Mouse (Mus musculus) stomach, embryonic 16.5 days (tissue): ENCODE results near the gene Syt2. TPM values are rescaled to one million over a fixed set of nuclear protein-coding genes. Genes with fewer than 3 reads are reported as not detected.

Experiments used
- ATAC-seq: fragments of 200-750 bp; cut with Nextera tagmentation; 2 replicates; pipeline ENCODE4 v1.8.0; 2017; ENCODE audit warnings: moderate number of reproducible peaks, moderate TSS enrichment; ENCODE audit not compliant: insufficient read depth, low FRiP score
- H3K27ac ChIP-seq: fragments of 300-500 bp; sonication (generic); 2 replicates; pipeline ENCODE4 v1.5.1; 2014; ENCODE audit warnings: low read length
- H3K27me3 ChIP-seq: fragments of 300-500 bp; sonication (generic); 2 replicates; pipeline ENCODE4 v1.6.1; 2014; ENCODE audit warnings: low read length, control low read depth, mixed read lengths; ENCODE audit not compliant: control insufficient read depth, insufficient read depth
- H3K36me3 ChIP-seq: fragments of 300-500 bp; sonication (generic); 2 replicates; pipeline ENCODE4 v1.6.1; 2014; ENCODE audit warnings: low read length; ENCODE audit not compliant: control insufficient read depth, insufficient read depth
- H3K4me1 ChIP-seq: fragments of 300-500 bp; sonication (generic); 2 replicates; pipeline ENCODE4 v1.6.1; 2014; ENCODE audit warnings: low read length, control low read depth, mixed read lengths; ENCODE audit not compliant: control insufficient read depth, insufficient read depth
- H3K4me2 ChIP-seq: fragments of 300-500 bp; sonication (generic); 2 replicates; pipeline ENCODE4 v1.6.1; 2014; ENCODE audit warnings: low read depth, low read length, mixed read lengths
- H3K4me3 ChIP-seq: fragments of 300-500 bp; sonication (generic); replicated peaks from 2 replicates; pipeline ENCODE4 v1.5.1; 2014; ENCODE audit warnings: mild to moderate bottlenecking, low read length
- H3K9ac ChIP-seq: fragments of 300-500 bp; sonication (generic); 2 replicates; pipeline ENCODE4 v1.6.1; 2014; ENCODE audit warnings: low read length
- H3K9me3 ChIP-seq: fragments of 300-500 bp; sonication (generic); replicated peaks from 2 replicates; pipeline ENCODE4 v1.6.1; 2016; ENCODE audit warnings: low read length, control low read depth; ENCODE audit not compliant: control insufficient read depth
- WGBS: fragments of 180-500 bp; shearing (Covaris S2); extraction: QIAGEN DNeasy Blood & Tissue Kit; methylation state at CpG from one replicate; pipeline ENCODE4 v1.1.7; 2014; 5-methylcytosine and 5-hydroxymethylcytosine counted together
- polyA plus RNA-seq: library from polyadenylated mRNA; unstranded; fragments of >200 nt; fragmentation: Nextera tagmentation; extraction: Ambion mirVana; gene quantifications from 2 replicates; pipeline ENCODE4 v1.2.1, GENCODE M21; 2015

The Syt2 gene
- 2.2 and 2.6 TPM in 2 replicates for polyA plus RNA-seq

GRCm38 (mm10) chr1:134646261-134646962 is at the start of gene Syt2:
Gene Syt2, plus strand, starts transcription at chr1:134646677.
- peak within 1 kb of the TSS; percentile 70 for H3K9ac ChIP-seq
- under 1% methylated on average over 63 of the region's 63 CpGs for WGBS

DNA sequence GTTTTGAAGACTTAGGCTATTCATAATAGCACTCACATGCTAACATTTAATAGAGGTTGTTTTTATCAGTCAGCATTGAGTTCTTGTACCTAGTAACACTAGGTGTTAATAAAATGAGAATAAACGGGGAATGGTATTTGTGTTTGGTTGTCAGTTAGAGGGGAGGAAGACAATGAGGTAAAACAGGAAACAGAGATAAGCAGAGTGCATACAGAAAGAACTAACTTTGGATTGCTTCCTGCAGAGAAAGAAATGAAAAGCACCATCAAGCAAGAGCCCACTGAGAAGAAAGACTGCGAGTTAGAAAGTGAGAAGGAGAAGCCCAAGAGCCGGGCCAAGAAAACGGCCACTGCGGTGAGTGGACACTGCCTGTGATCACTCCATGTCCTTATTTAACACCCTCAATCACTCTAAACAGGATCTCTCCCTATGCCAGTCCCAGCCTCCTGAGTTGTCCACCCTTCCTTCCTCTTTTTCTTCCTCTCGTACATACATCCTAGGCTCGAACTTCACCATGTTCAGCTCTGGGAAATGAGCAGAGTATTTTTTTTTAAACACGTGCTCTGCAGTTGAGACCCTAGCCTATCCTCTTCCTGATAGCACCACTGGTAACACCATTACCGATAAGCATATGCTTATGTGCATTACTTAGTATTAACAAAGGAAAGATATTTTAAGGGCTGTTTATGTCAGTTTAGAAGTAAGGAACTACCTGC is 49.0 kb upstream of the Syt2 start:
- Histone ChIP-seq H3K4me1 (no peaks in the 10 kb centered on the region), H3K27ac (no peak overlapping the region), H3K27me3 (no peaks in the 10 kb centered on the region), H3K4me3 (no peak overlapping the region), H3K36me3 (peaks cover 12% of the 10 kb centered on the region), H3K9me3 (no peaks in the 10 kb centered on the region), H3K4me2 (no peak overlapping the region), H3K9ac (no peak overlapping the region)
- no peak for ATAC-seq
- WGBS = 81% methylated on average over 9 of the region's 9 CpGs

More at GRCm38 (mm10) chr1:134646261-134646962, at the start of gene Syt2:
- no peaks in the 10 kb centered on the region for H3K9me3 ChIP-seq
- H3K27ac ChIP-seq = no peak within 1 kb of the TSS
- H3K36me3 ChIP-seq = no peaks in the 10 kb centered on the region
- peak within 1 kb of the TSS; percentile 71 for H3K4me2 ChIP-seq
- peaks cover 33% of the 10 kb centered on the region for H3K27me3 ChIP-seq
- H3K4me1 ChIP-seq = peaks cover 12% of the 10 kb centered on the region
- peak within 1 kb of the TSS; percentile 57 for H3K4me3 ChIP-seq
- ATAC-seq = peak; percentile 69

- Histone ChIP-seq H3K9me3 (no peaks in the 10 kb centered on the region), H3K4me3 (no peak overlapping the region), H3K36me3 (peaks cover 7% of the 10 kb centered on the region; the same call in 1 of the 2 replicates), H3K9ac (no peak overlapping the region), H3K27ac (no peak overlapping the region), H3K27me3 (no peaks in the 10 kb centered on the region), H3K4me2 (no peak overlapping the region), H3K4me1 (no peaks in the 10 kb centered on the region)
- ATAC-seq = no peak
- 94% methylated on average over 2 of the region's 2 CpGs for WGBS
Measured at GRCm38 (mm10) chr1:134604086-134604485, 42.4 kb upstream of the Syt2 start.

- no peaks in the 10 kb centered on the region for H3K4me1 ChIP-seq
Measured at GRCm38 (mm10) chr1:134605670-134606069, 40.8 kb upstream of the Syt2 start.

DNA sequence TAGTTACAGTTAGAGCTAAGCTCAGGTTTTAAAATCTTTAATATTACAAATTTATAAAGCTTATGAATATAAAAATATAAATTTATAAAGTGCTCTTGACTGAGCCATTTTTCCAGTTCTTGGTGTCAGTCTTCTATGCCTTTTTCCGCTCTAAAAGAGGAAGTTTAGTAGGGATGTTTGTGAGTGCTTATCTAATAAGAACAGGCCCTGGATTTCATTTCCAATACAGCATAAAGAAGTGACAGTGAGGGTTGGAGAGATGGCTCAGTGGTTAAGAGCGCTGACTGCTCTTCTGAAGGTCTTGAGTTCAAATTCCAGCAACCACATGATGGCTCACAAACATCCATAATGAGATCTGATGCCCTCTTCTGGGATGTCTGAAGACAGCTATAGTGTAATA is 40.1 kb upstream of the Syt2 start:
- Histone ChIP-seq H3K4me2 (no peak overlapping the region), H3K27ac (no peak overlapping the region), H3K4me1 (no peaks in the 10 kb centered on the region), H3K9me3 (no peaks in the 10 kb centered on the region), H3K9ac (no peak overlapping the region), H3K27me3 (no peaks in the 10 kb centered on the region), H3K36me3 (peaks cover 3% of the 10 kb centered on the region; the same call in 1 of the 2 replicates), H3K4me3 (no peak overlapping the region)
- ATAC-seq = no peak
- WGBS = 92% methylated on average over 2 of the region's 2 CpGs

More at GRCm38 (mm10) chr1:134605670-134606069, 40.8 kb upstream of the Syt2 start:
- H3K9ac ChIP-seq = no peak overlapping the region
- no peaks in the 10 kb centered on the region for H3K9me3 ChIP-seq
- H3K4me2 ChIP-seq = no peak overlapping the region
- no peaks in the 10 kb centered on the region for H3K27me3 ChIP-seq
- H3K36me3 ChIP-seq = peaks cover 5% of the 10 kb centered on the region; the same call in 1 of the 2 replicates
- WGBS = 50% methylated on average over 8 of the region's 8 CpGs
- no peak overlapping the region for H3K27ac ChIP-seq
- H3K4me3 ChIP-seq = no peak overlapping the region
- ATAC-seq = no peak

GRCm38 (mm10) chr1:134607279-134607678 is 39.2 kb upstream of the Syt2 start:
- H3K36me3 ChIP-seq = peaks cover 6% of the 10 kb centered on the region; the same call in 1 of the 2 replicates
- no peak overlapping the region for H3K9ac ChIP-seq
- no peaks in the 10 kb centered on the region for H3K9me3 ChIP-seq
- ATAC-seq = no peak
- H3K27ac ChIP-seq = no peak overlapping the region
- no peaks in the 10 kb centered on the region for H3K4me1 ChIP-seq
- no peak overlapping the region for H3K4me2 ChIP-seq
- H3K27me3 ChIP-seq = no peaks in the 10 kb centered on the region
- WGBS = 92% methylated on average over 1 of the region's 1 CpGs
- no peak overlapping the region for H3K4me3 ChIP-seq

DNA sequence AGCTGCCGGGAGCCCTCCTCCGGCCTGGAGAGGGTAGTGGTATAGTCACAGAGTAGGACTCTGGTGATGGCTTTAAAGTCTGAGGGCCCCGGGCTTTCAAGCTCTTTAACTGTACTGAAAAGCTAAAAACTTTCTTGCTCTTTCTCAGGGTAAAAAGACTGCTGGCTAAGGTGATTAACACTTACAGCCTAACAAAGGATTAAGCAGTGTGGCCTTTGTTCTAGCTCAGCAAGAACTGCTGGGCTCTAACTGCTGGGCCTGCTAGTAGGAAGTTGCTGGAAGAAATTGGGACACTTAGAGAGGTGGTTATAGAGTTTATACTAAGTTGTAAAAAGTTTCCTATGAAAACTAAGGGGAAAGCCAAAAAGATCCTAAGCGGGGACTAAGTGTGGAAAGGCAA is 37.3 kb upstream of the Syt2 start:
- Histone ChIP-seq H3K27me3 (no peaks in the 10 kb centered on the region), H3K4me3 (no peak overlapping the region), H3K4me1 (no peaks in the 10 kb centered on the region), H3K9me3 (no peaks in the 10 kb centered on the region), H3K4me2 (no peak overlapping the region), H3K36me3 (peaks cover 13% of the 10 kb centered on the region), H3K9ac (no peak overlapping the region), H3K27ac (no peak overlapping the region)
- ATAC-seq = no peak
- 41% methylated on average over 4 of the region's 4 CpGs for WGBS

DNA sequence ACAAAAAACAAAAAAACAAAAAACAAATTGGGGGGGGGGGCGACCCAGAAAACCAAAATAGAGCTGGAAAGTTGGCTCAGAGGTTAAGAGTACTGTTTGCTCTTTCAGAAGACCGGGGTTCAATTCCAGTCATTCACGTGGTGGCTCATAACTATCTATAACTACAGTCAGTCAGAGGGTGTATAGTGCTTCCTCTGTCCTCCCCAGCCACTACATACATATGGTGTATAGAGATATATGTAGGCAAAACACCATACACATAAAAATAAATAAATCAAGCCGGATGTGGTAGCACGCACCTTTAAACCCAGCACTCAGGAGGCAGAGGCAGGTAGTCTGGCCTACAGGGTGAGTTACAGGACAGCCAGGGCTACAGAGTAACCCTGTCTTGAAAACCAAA is 31.9 kb upstream of the Syt2 start:
- Histone ChIP-seq H3K4me2 (no peak overlapping the region), H3K27ac (no peak overlapping the region), H3K4me1 (no peaks in the 10 kb centered on the region), H3K4me3 (no peak overlapping the region), H3K9ac (no peak overlapping the region), H3K36me3 (peaks cover 32% of the 10 kb centered on the region), H3K9me3 (no peaks in the 10 kb centered on the region), H3K27me3 (no peaks in the 10 kb centered on the region)
- no peak for ATAC-seq
- 94% methylated on average over 5 of the region's 5 CpGs for WGBS

- H3K4me2 ChIP-seq = no peak overlapping the region
- WGBS = 93% methylated on average over 2 of the region's 2 CpGs
- no peak overlapping the region for H3K27ac ChIP-seq
- H3K9me3 ChIP-seq = no peaks in the 10 kb centered on the region
- no peaks in the 10 kb centered on the region for H3K4me1 ChIP-seq
- H3K4me3 ChIP-seq = no peak overlapping the region
- no peak overlapping the region for H3K9ac ChIP-seq
- H3K27me3 ChIP-seq = no peaks in the 10 kb centered on the region
- peaks cover 32% of the 10 kb centered on the region for H3K36me3 ChIP-seq
- ATAC-seq = no peak
Measured at GRCm38 (mm10) chr1:134614988-134615387, 31.5 kb upstream of the Syt2 start.
